Mouse (Mus musculus) midbrain, embryonic 15.5 days (tissue): ENCODE data around the gene Lingo1. TPM values are rescaled to one million over a fixed set of nuclear protein-coding genes. Genes with fewer than 3 reads are reported as not detected.

ENCODE experiments used
- ATAC-seq: fragments of 200-750 bp; cut with Nextera tagmentation; replicated peaks from 2 replicates; pipeline ENCODE4 v1.8.0; 2017; ENCODE audit warnings: moderate TSS enrichment
- H3K27ac ChIP-seq: fragments of 300-500 bp; sonication (generic); 2 replicates; pipeline ENCODE4 v1.5.1; 2015; ENCODE audit warnings: mild to moderate bottlenecking, inconsistent platforms
- H3K27me3 ChIP-seq: fragments of 300-500 bp; sonication (generic); replicated peaks from 2 replicates; pipeline ENCODE4 v1.6.1; 2015; ENCODE audit warnings: inconsistent platforms
- H3K36me3 ChIP-seq: fragments of 300-500 bp; sonication (generic); replicated peaks from 2 replicates; pipeline ENCODE4 v1.6.1; 2015; ENCODE audit warnings: inconsistent platforms
- H3K4me1 ChIP-seq: fragments of 300-500 bp; sonication (generic); 2 replicates; pipeline ENCODE4 v1.6.1; 2015; ENCODE audit warnings: inconsistent platforms
- H3K4me2 ChIP-seq: fragments of 300-500 bp; sonication (generic); 2 replicates; pipeline ENCODE4 v1.6.1; 2015; ENCODE audit warnings: inconsistent platforms, mild to moderate bottlenecking, moderate library complexity
- H3K4me3 ChIP-seq: fragments of 300-500 bp; sonication (generic); 2 replicates; pipeline ENCODE4 v1.5.1; 2015; ENCODE audit warnings: mild to moderate bottlenecking, inconsistent platforms
- H3K9ac ChIP-seq: fragments of 300-500 bp; sonication (generic); 2 replicates; pipeline ENCODE4 v1.6.1; 2015; ENCODE audit warnings: mild to moderate bottlenecking, inconsistent platforms
- H3K9me3 ChIP-seq: fragments of 300-500 bp; sonication (generic); 2 replicates; pipeline ENCODE4 v1.6.1; 2016; ENCODE audit warnings: inconsistent platforms
- WGBS: fragments of 180-500 bp; shearing (Covaris S2); methylation state at CpG from one replicate; pipeline ENCODE4 v1.1.7; 2015; ENCODE audit warnings: mixed read lengths; 5-methylcytosine and 5-hydroxymethylcytosine counted together
- polyA plus RNA-seq: library from polyadenylated mRNA; unstranded; fragments of >200 nt; fragmentation: Nextera tagmentation; extraction: Ambion mirVana; gene quantifications from 2 replicates; pipeline ENCODE4 v1.2.1, GENCODE M21; 2015

Gene Lingo1
- polyA plus RNA-seq, 1 experiment from 2014 or later: 83.1 TPM

GRCm38 (mm10) chr9:56600655-56601054, 195.6 kb downstream of the Lingo1 start:
- Histone ChIP-seq H3K4me1 (peaks cover 13% of the 10 kb centered on the region), H3K9me3 (no peaks in the 10 kb centered on the region), H3K27ac (0 out of 2 replicates have a peak overlapping the region, but pooled peaks have one; percentile 27), H3K4me2 (no peak overlapping the region), H3K27me3 (no peaks in the 10 kb centered on the region), H3K9ac (no peak overlapping the region), H3K4me3 (no peak overlapping the region), H3K36me3 (no peaks in the 10 kb centered on the region)
- WGBS: 61% methylated on average over 11 of the region's 11 CpGs
- ATAC-seq: no peak

- WGBS: 90% methylated on average over 7 of the region's 7 CpGs
- no peaks in the 10 kb centered on the region for H3K9me3 ChIP-seq
- no peak overlapping the region for H3K9ac ChIP-seq
- H3K4me3 ChIP-seq: no peak overlapping the region
- H3K27me3 ChIP-seq: no peaks in the 10 kb centered on the region
- H3K4me2 ChIP-seq: no peak overlapping the region
- no peaks in the 10 kb centered on the region for H3K36me3 ChIP-seq
- no peaks in the 10 kb centered on the region for H3K4me1 ChIP-seq
- H3K27ac ChIP-seq: no peak overlapping the region
- no peak for ATAC-seq
Measured at GRCm38 (mm10) chr9:56592639-56593038, 203.6 kb downstream of the Lingo1 start.

GRCm38 (mm10) chr9:56591248-56591888, 204.9 kb downstream of the Lingo1 start:
- WGBS: 79% methylated on average over 8 of the region's 8 CpGs
- Histone ChIP-seq H3K9ac (no peak overlapping the region), H3K9me3 (no peaks in the 10 kb centered on the region), H3K4me2 (no peak overlapping the region), H3K36me3 (no peaks in the 10 kb centered on the region), H3K27ac (no peak overlapping the region), H3K4me3 (no peak overlapping the region), H3K4me1 (no peaks in the 10 kb centered on the region), H3K27me3 (no peaks in the 10 kb centered on the region)
- no peak for ATAC-seq

GRCm38 (mm10) chr9:56589762-56590161, 206.5 kb downstream of the Lingo1 start:
- no peaks in the 10 kb centered on the region for H3K27me3 ChIP-seq
- H3K27ac ChIP-seq: no peak overlapping the region
- ATAC-seq: 0 out of 2 replicates have a peak, but pooled peaks have one; percentile 38
- H3K4me3 ChIP-seq: no peak overlapping the region
- H3K9me3 ChIP-seq: no peaks in the 10 kb centered on the region
- H3K36me3 ChIP-seq: no peaks in the 10 kb centered on the region
- H3K4me1 ChIP-seq: no peaks in the 10 kb centered on the region
- no peak overlapping the region for H3K4me2 ChIP-seq
- 39% methylated on average over 5 of the region's 5 CpGs for whole genome bisulfite sequencing
- H3K9ac ChIP-seq: no peak overlapping the region

- H3K9me3 ChIP-seq: no peaks in the 10 kb centered on the region
- no peak overlapping the region for H3K4me2 ChIP-seq
- H3K27ac ChIP-seq: peak overlapping the region; percentile 39; the same call in 1 of the 2 replicates
- no peak overlapping the region for H3K9ac ChIP-seq
- no peaks in the 10 kb centered on the region for H3K27me3 ChIP-seq
- WGBS: 39% methylated on average over 7 of the region's 7 CpGs
- no peaks in the 10 kb centered on the region for H3K36me3 ChIP-seq
- no peak for ATAC-seq
- H3K4me1 ChIP-seq: peaks cover 28% of the 10 kb centered on the region
- H3K4me3 ChIP-seq: no peak overlapping the region
Measured at GRCm38 (mm10) chr9:56584043-56584424, 212.2 kb downstream of the Lingo1 start.

GRCm38 (mm10) chr9:56583139-56584042, 212.9 kb downstream of the Lingo1 start:
- H3K27me3 ChIP-seq: no peaks in the 10 kb centered on the region
- H3K4me2 ChIP-seq: no peak overlapping the region
- H3K9me3 ChIP-seq: no peaks in the 10 kb centered on the region
- H3K9ac ChIP-seq: no peak overlapping the region
- WGBS: 42% methylated on average over 11 of the region's 11 CpGs
- no peak overlapping the region for H3K4me3 ChIP-seq
- peaks cover 28% of the 10 kb centered on the region for H3K4me1 ChIP-seq
- H3K36me3 ChIP-seq: no peaks in the 10 kb centered on the region
- peak overlapping the region; percentile 39; the same call in 1 of the 2 replicates for H3K27ac ChIP-seq
- ATAC-seq: peak; percentile 55

- no peak overlapping the region for H3K27ac ChIP-seq
- no peak for ATAC-seq
- 68% methylated on average over 8 of the region's 8 CpGs for WGBS
- no peak overlapping the region for H3K9ac ChIP-seq
- no peaks in the 10 kb centered on the region for H3K9me3 ChIP-seq
- no peak overlapping the region for H3K4me3 ChIP-seq
- H3K27me3 ChIP-seq: no peaks in the 10 kb centered on the region
- no peak overlapping the region for H3K4me2 ChIP-seq
- H3K36me3 ChIP-seq: no peaks in the 10 kb centered on the region
- peaks cover 28% of the 10 kb centered on the region for H3K4me1 ChIP-seq
Measured at GRCm38 (mm10) chr9:56582628-56583027, 213.6 kb downstream of the Lingo1 start.

- Histone ChIP-seq H3K4me1 (peaks cover 36% of the 10 kb centered on the region), H3K27me3 (no peaks in the 10 kb centered on the region), H3K4me3 (no peak overlapping the region), H3K9ac (no peak overlapping the region), H3K4me2 (no peak overlapping the region), H3K36me3 (no peaks in the 10 kb centered on the region), H3K27ac (no peak overlapping the region), H3K9me3 (no peaks in the 10 kb centered on the region)
- ATAC-seq: peak; percentile 48; the same call in 1 of the 2 replicates
- 30% methylated on average over 3 of the region's 3 CpGs for WGBS
Measured at GRCm38 (mm10) chr9:56581700-56582099, 214.6 kb downstream of the Lingo1 start.

- Histone ChIP-seq H3K9me3 (no peaks in the 10 kb centered on the region), H3K4me3 (no peak overlapping the region), H3K4me1 (peaks cover 36% of the 10 kb centered on the region), H3K27me3 (no peaks in the 10 kb centered on the region), H3K36me3 (no peaks in the 10 kb centered on the region), H3K9ac (no peak overlapping the region), H3K27ac (no peak overlapping the region), H3K4me2 (no peak overlapping the region)
- ATAC-seq: no peak
- 73% methylated on average over 8 of the region's 8 CpGs for WGBS
Measured at GRCm38 (mm10) chr9:56581016-56581415, 215.3 kb downstream of the Lingo1 start.

- no peak overlapping the region for H3K27ac ChIP-seq
Measured at GRCm38 (mm10) chr9:56580101-56580500, 216.2 kb downstream of the Lingo1 start.

GRCm38 (mm10) chr9:56577405-56577804, 218.9 kb downstream of the Lingo1 start:
- H3K9ac ChIP-seq: no peak overlapping the region
- H3K4me2 ChIP-seq: no peak overlapping the region
- no peak overlapping the region for H3K4me3 ChIP-seq
- peaks cover 38% of the 10 kb centered on the region for H3K4me1 ChIP-seq
- H3K36me3 ChIP-seq: no peaks in the 10 kb centered on the region
- H3K27ac ChIP-seq: no peak overlapping the region
- no peaks in the 10 kb centered on the region for H3K27me3 ChIP-seq
- H3K9me3 ChIP-seq: no peaks in the 10 kb centered on the region
- no peak for ATAC-seq
- WGBS: 39% methylated on average over 11 of the region's 11 CpGs

More at GRCm38 (mm10) chr9:56580101-56580500, 216.2 kb downstream of the Lingo1 start:
- no peak overlapping the region for H3K4me3 ChIP-seq
- no peak overlapping the region for H3K9ac ChIP-seq
- peaks cover 36% of the 10 kb centered on the region for H3K4me1 ChIP-seq
- WGBS: 19% methylated on average over 4 of the region's 4 CpGs
- H3K27me3 ChIP-seq: no peaks in the 10 kb centered on the region
- peak; percentile 28; the same call in 1 of the 2 replicates for ATAC-seq
- no peaks in the 10 kb centered on the region for H3K9me3 ChIP-seq
- H3K36me3 ChIP-seq: no peaks in the 10 kb centered on the region
- H3K4me2 ChIP-seq: no peak overlapping the region
